Mouse (Mus musculus) liver, embryonic 13.5 days (tissue): ENCODE results near the gene Cd59b. TPM values are rescaled to one million over a fixed set of nuclear protein-coding genes. Genes with fewer than 3 reads are reported as not detected.
"Not testable (repeated sequence)": the region's sequence is repeated elsewhere in the genome, so short reads cannot be mapped to it uniquely, and the experiment has no call there.

Experiments
- ATAC-seq: fragments of 200-750 bp; cut with Nextera tagmentation; 2 replicates; pipeline ENCODE4 v1.8.0; 2017; ENCODE audit warnings: low read depth, mild to moderate bottlenecking, moderate number of reproducible peaks, moderate library complexity
- DNase-seq: peaks from one replicate; pipeline ENCODE4 v3.0.0; 2022
- H3K27ac ChIP-seq: fragments of 300-500 bp; sonication (generic); 2 replicates; pipeline ENCODE4 v1.5.1; 2015; ENCODE audit warnings: moderate library complexity, mild to moderate bottlenecking, inconsistent platforms
- H3K27me3 ChIP-seq: fragments of 300-500 bp; sonication (generic); 2 replicates; pipeline ENCODE4 v1.6.1; 2015; ENCODE audit warnings: mild to moderate bottlenecking, inconsistent platforms
- H3K36me3 ChIP-seq: fragments of 300-500 bp; sonication (generic); 2 replicates; pipeline ENCODE4 v1.6.1; 2015; ENCODE audit warnings: mild to moderate bottlenecking, inconsistent platforms
- H3K4me1 ChIP-seq: fragments of 300-500 bp; sonication (generic); replicated peaks from 2 replicates; pipeline ENCODE4 v1.6.1; 2015; ENCODE audit warnings: inconsistent platforms
- H3K4me2 ChIP-seq: fragments of 300-500 bp; sonication (generic); 2 replicates; pipeline ENCODE4 v1.6.1; 2015; ENCODE audit warnings: inconsistent platforms, mild to moderate bottlenecking, moderate library complexity
- H3K4me3 ChIP-seq: fragments of 300-500 bp; sonication (generic); replicated peaks from 2 replicates; pipeline ENCODE4 v1.5.1; 2015; ENCODE audit warnings: mild to moderate bottlenecking, inconsistent platforms
- H3K9ac ChIP-seq: fragments of 300-500 bp; sonication (generic); 2 replicates; pipeline ENCODE4 v1.6.1; 2015; ENCODE audit warnings: mild to moderate bottlenecking, inconsistent platforms
- H3K9me3 ChIP-seq: fragments of 300-500 bp; sonication (generic); replicated peaks from 2 replicates; pipeline ENCODE4 v1.6.1; 2016; ENCODE audit warnings: inconsistent platforms
- WGBS: fragments of 180-500 bp; shearing (Covaris S2); methylation state at CpG from one replicate; pipeline ENCODE4 v1.1.7; 2015; ENCODE audit not compliant: insufficient replicate concordance; 5-methylcytosine and 5-hydroxymethylcytosine counted together
- polyA plus RNA-seq: library from polyadenylated mRNA; unstranded; fragments of >200 nt; fragmentation: Nextera tagmentation; extraction: Ambion mirVana; gene quantifications from 2 replicates; pipeline ENCODE4 v1.2.1, GENCODE M21; 2015

Cd59b gene
- polyA plus RNA-seq, 1 experiment from 2014 or later: 13.1 TPM

DNA sequence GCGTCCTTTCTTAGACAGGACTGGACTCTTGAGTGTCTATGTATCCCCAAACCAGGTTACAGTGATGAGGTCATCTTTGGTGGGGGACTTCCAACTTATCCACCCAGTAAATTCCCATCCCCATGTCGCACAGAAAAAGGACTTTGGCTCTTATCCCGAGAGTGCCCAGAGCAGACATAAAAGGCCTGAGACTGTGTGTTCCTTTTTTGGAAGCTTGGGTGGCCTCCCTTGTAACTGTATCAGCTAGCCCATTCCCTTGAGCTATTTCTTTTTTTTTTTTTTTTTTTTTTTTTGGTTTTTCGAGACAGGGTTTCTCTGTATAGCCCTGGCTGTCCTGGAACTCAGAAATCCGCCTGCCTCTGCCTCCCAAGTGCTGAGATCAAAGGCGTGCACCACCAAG lies 4.1 kb upstream of the Cd59b start, which contains the start of gene Gm10912:
Gene Gm10912 (plus strand): TSS at position 301 of the 400 bp plus-strand sequence.
- not testable (repeated sequence) for H3K4me2 ChIP-seq, ATAC-seq, H3K9ac ChIP-seq, H3K9me3 ChIP-seq, H3K4me3 ChIP-seq, H3K27me3 ChIP-seq, DNase-seq
- H3K27ac ChIP-seq: peak within 1 kb of the TSS; percentile 16
- peaks cover 64% of the 10 kb centered on the region for H3K4me1 ChIP-seq
- peaks cover 25% of the 10 kb centered on the region for H3K36me3 ChIP-seq
- WGBS: 79% methylated on average over 6 of the region's 6 CpGs

DNA sequence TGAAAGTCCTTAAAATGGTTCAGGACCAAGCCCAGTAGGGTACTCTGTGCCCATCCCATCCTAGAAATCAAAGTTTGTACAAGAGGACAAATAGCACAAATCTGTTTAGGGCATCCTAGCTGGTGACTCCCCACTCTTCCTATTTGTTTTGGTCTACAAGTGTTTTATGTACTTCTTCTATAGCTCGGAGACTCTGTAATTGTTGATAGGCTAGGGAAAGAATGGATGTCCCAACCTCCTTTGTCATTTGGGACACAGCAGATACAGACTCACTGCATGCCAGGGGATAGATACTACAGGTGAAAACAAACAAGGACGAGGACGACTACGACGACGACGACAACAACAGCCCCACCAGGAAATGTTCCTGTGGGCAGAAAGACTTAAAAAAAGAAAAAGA lies 1.2 kb upstream of the Cd59b start, which contains the start of gene Gm10799:
Gene Gm10799 (minus strand): TSS at position 101 of the 400 bp plus-strand sequence.
- H3K36me3 ChIP-seq, H3K4me3 ChIP-seq, H3K27me3 ChIP-seq, H3K9ac ChIP-seq, H3K9me3 ChIP-seq, DNase-seq, ATAC-seq: not testable (repeated sequence)
- peak within 1 kb of the TSS; percentile 76 for H3K4me2 ChIP-seq
- WGBS: 34% methylated on average over 7 of the region's 7 CpGs
- peaks cover 65% of the 10 kb centered on the region for H3K4me1 ChIP-seq
- peak within 1 kb of the TSS; percentile 85 for H3K27ac ChIP-seq

GRCm38 (mm10) chr2:104078285-104078684 lies 8.6 kb downstream of the Cd59b start:
- DNase-seq (peak; percentile 74), ATAC-seq (peak; percentile 99)
- 3% methylated on average over 5 of the region's 5 CpGs for WGBS
- H3K4me1 ChIP-seq: peaks cover 48% of the 10 kb centered on the region
- peak overlapping the region; percentile 32; the same call in 1 of the 2 replicates for H3K4me3 ChIP-seq
- not testable (repeated sequence) for H3K36me3 ChIP-seq, H3K9me3 ChIP-seq, H3K27me3 ChIP-seq
- peak overlapping the region; percentile 90 for H3K27ac ChIP-seq
- peak overlapping the region; percentile 54 for H3K9ac ChIP-seq
- peak overlapping the region; percentile 55 for H3K4me2 ChIP-seq

GRCm38 (mm10) chr2:104081436-104082050 lies 11.9 kb downstream of the Cd59b start:
- DNase-seq, H3K9me3 ChIP-seq, H3K27ac ChIP-seq, H3K4me3 ChIP-seq, H3K9ac ChIP-seq, H3K36me3 ChIP-seq, ATAC-seq, H3K27me3 ChIP-seq, H3K4me2 ChIP-seq: not testable (repeated sequence)
- WGBS: no CpG with 5 or more reads among the region's 1 CpGs
- peaks cover 61% of the 10 kb centered on the region for H3K4me1 ChIP-seq

GRCm38 (mm10) chr2:104082474-104082873 lies 12.8 kb downstream of the Cd59b start:
- no peak overlapping the region for H3K4me2 ChIP-seq
- no peak overlapping the region for H3K4me3 ChIP-seq
- H3K36me3 ChIP-seq: peaks cover 6% of the 10 kb centered on the region; the same call in 1 of the 2 replicates
- DNase-seq: no peak
- ATAC-seq: no peak
- H3K9ac ChIP-seq: no peak overlapping the region
- H3K27ac ChIP-seq: peak overlapping the region; percentile 23; the same call in 1 of the 2 replicates
- H3K27me3 ChIP-seq: no peaks in the 10 kb centered on the region
- no peaks in the 10 kb centered on the region for H3K9me3 ChIP-seq
- peaks cover 60% of the 10 kb centered on the region for H3K4me1 ChIP-seq

DNA sequence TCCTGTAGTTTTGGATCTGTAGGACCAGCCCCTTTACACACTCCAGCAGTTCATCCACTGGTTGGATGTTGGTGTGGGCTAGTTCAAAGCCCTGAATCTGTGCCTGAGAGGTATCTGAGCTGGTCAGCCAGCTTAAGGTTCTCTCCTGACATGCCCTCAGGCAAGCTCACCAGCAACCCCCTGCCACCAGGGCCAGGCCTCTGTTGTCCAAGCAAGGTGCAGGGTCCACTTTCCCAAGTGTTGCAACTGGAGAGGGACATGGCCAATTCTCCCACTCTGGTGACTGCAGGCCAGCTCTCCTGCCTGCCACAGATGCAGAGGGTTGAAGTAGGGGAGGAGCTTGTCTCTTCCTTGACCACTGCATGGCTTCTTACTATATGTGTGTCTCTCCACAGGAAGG lies 14.4 kb downstream of the Cd59b start:
- DNase-seq, H3K36me3 ChIP-seq, H3K4me3 ChIP-seq, H3K9me3 ChIP-seq, H3K27me3 ChIP-seq, H3K4me2 ChIP-seq, H3K9ac ChIP-seq: not testable (repeated sequence)
- ATAC-seq: peak; percentile 46; the same call in 1 of the 2 replicates
- H3K4me1 ChIP-seq: peaks cover 47% of the 10 kb centered on the region
- peak overlapping the region; percentile 63 for H3K27ac ChIP-seq

DNA sequence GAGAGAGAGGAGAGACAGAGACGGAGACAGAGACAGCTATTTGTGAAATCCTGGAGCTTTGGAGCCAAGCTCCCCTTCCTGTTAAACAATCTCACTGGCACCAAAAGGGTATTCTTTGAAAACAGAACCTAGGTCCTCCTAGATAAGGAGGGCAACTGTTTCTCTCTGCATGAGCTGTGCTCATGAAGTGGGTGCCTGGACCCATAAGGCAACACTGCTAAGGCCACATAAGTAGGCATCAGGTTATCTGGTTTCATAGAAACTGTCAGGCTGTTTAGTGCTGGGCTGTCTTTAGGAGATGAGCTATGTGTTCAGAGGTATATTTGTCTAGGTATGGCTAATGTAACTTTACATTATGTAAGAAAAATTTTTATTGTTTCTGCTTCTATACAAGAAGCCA lies 17.9 kb downstream of the Cd59b start:
- H3K36me3 ChIP-seq, H3K4me2 ChIP-seq, H3K9me3 ChIP-seq, H3K27me3 ChIP-seq, H3K4me3 ChIP-seq, H3K9ac ChIP-seq: not testable (repeated sequence)
- 13% methylated on average over 1 of the region's 1 CpGs for WGBS
- DNase-seq (peak; percentile 27), ATAC-seq (peak; percentile 86)
- Histone ChIP-seq H3K4me1 (peaks cover 49% of the 10 kb centered on the region), H3K27ac (peak overlapping the region; percentile 74)

DNA sequence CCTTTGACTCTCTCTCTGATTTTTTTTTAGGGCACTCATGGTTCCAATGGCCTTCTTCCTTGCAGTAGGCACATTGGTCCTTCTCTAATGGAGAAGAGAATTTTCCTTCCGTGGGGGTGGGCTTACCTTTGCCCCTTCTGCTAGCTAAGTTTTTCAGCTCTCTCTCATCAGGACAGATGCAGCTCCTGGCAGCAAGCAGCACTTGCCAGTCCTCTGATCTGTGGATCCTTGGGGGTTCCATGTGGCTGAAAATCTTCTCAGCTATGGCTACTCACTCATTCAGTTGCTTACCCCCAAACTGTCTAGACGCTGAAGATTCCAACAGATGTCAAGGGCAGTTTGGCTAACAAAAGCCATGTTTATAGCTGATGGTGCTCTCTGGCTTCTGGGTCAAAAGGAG lies 23.7 kb downstream of the Cd59b start:
- H3K27ac ChIP-seq: peak overlapping the region; percentile 21
- peaks cover 69% of the 10 kb centered on the region for H3K4me1 ChIP-seq
- no peaks in the 10 kb centered on the region for H3K9me3 ChIP-seq
- H3K4me2 ChIP-seq: no peak overlapping the region
- no peak overlapping the region for H3K4me3 ChIP-seq
- ATAC-seq: no peak
- H3K9ac ChIP-seq: no peak overlapping the region
- DNase-seq: no peak
- no peaks in the 10 kb centered on the region for H3K27me3 ChIP-seq
- H3K36me3 ChIP-seq: no peaks in the 10 kb centered on the region
- 67% methylated on average over 2 of the region's 2 CpGs for WGBS

GRCm38 (mm10) chr2:104095741-104096213 lies 26.1 kb downstream of the Cd59b start, which contains the start of gene Cd59a:
Cd59a (plus strand) TSS chr2:104095801.
- H3K4me2 ChIP-seq: peak within 1 kb of the TSS; percentile 75
- WGBS: 4% methylated on average over 15 of the region's 15 CpGs

DNA sequence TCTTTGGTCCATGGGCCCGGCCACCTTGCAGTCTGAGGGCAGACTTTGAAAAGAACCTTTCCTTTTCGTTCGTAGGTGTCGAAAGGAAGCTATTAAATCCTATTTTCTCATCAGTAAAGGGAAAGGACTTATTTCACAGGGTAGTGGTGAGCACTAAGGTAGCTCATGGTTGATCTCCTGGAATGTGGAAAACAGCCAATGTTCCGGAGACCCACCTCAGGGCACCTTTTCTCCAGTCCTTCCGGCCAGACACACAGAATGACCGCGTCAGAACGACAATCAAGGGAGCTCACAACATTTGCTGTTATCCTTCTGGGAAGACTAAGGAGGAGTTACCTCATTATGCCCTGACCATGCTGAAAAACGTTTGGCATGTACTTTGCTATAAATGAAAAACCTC lies 26.6 kb downstream of the Cd59b start:
- H3K4me1 ChIP-seq: peaks cover 90% of the 10 kb centered on the region
- 0 out of 2 replicates have a peak, but pooled peaks cover 3% of the 10 kb centered on the region for H3K36me3 ChIP-seq
- no peaks in the 10 kb centered on the region for H3K27me3 ChIP-seq
- no peak for DNase-seq
- peak overlapping the region; percentile 72 for H3K4me3 ChIP-seq
- no peaks in the 10 kb centered on the region for H3K9me3 ChIP-seq
- peak overlapping the region; percentile 89 for H3K9ac ChIP-seq
- WGBS: 29% methylated on average over 10 of the region's 10 CpGs
- H3K27ac ChIP-seq: peak overlapping the region; percentile 97
- ATAC-seq: no peak
- peak overlapping the region; percentile 75 for H3K4me2 ChIP-seq

More at GRCm38 (mm10) chr2:104095741-104096213, 26.1 kb downstream of the Cd59b start, which contains the start of gene Cd59a:
- Histone ChIP-seq H3K9ac (peak within 1 kb of the TSS; percentile 89), H3K27ac (peak within 1 kb of the TSS; percentile 97), H3K4me1 (peaks cover 88% of the 10 kb centered on the region), H3K27me3 (no peaks in the 10 kb centered on the region), H3K9me3 (no peaks in the 10 kb centered on the region), H3K4me3 (peak within 1 kb of the TSS; percentile 72), H3K36me3 (no peaks in the 10 kb centered on the region)
- DNase-seq: peak; percentile 90
- ATAC-seq: peak; percentile 82

- peak overlapping the region; percentile 75 for H3K4me2 ChIP-seq
- not testable (repeated sequence) for DNase-seq, H3K36me3 ChIP-seq, ATAC-seq, H3K27me3 ChIP-seq, H3K9me3 ChIP-seq
- peak overlapping the region; percentile 72 for H3K4me3 ChIP-seq
- peaks cover 88% of the 10 kb centered on the region for H3K4me1 ChIP-seq
- peak overlapping the region; percentile 89 for H3K9ac ChIP-seq
- peak overlapping the region; percentile 97 for H3K27ac ChIP-seq
- 88% methylated on average over 1 of the region's 1 CpGs for WGBS
Measured at GRCm38 (mm10) chr2:104096796-104097195, 27.1 kb downstream of the Cd59b start.

DNA sequence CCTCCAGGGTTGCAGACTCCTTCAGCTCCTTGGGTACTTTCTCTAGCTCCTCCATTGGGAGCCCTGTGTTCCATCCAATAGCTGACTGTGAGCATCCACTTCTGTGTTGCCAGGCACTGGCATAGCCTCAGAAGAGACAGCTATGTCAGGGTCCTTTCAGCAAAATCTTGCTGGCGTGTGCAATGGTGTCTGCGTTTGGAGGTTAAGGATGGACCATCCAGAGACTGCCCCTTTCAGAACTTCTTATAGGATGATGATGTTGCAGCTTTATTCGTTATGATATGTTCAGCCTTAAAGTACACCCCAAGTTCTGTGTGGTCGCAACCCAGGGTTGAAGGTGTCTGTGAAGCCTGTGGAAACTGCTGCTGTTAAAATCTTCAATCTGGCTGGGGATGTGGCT lies 27.7 kb downstream of the Cd59b start:
- peaks cover 87% of the 10 kb centered on the region for H3K4me1 ChIP-seq
- not testable (repeated sequence) for H3K36me3 ChIP-seq, ATAC-seq, H3K9me3 ChIP-seq, DNase-seq, H3K27me3 ChIP-seq
- H3K27ac ChIP-seq: peak overlapping the region; percentile 97
- peak overlapping the region; percentile 72 for H3K4me3 ChIP-seq
- H3K4me2 ChIP-seq: peak overlapping the region; percentile 75
- 82% methylated on average over 4 of the region's 4 CpGs for WGBS
- H3K9ac ChIP-seq: peak overlapping the region; percentile 89
